Mouse (Mus musculus) MEL (cell line): ENCODE data around the gene Nlrc3. TPM values are rescaled to one million over a fixed set of nuclear protein-coding genes. Genes with fewer than 3 reads are reported as not detected.

Experiments
- MAX ChIP-seq: IDR thresholded peaks from 2 replicates; pipeline ENCODE4 v1.6.1; 2011; ENCODE audit warnings: low read length, improper control_type of control experiment
- MEF2A ChIP-seq: IDR thresholded peaks from 2 replicates; pipeline ENCODE4 v1.6.1; 2014; ENCODE audit warnings: low read depth, mild to moderate bottlenecking, inconsistent platforms, low read length, improper control_type of control experiment; ENCODE audit not compliant: poor library complexity, insufficient replicate concordance, severe bottlenecking; ENCODE audit errors: extremely low read depth
- POLR2A ChIP-seq, 2 experiments: IDR thresholded peaks; 2 replicates each; pipeline ENCODE4 v1.6.1; 2011 to 2012; ENCODE audit warnings: low read length in 2 of 2, mild to moderate bottlenecking in 2 of 2, control low read depth in 1 of 2, improper control_type of control experiment in 1 of 2, low read depth in 1 of 2, moderate library complexity in 1 of 2; ENCODE audit not compliant: control insufficient read depth in 1 of 2, insufficient read depth in 1 of 2, poor library complexity in 1 of 2
- USF1 ChIP-seq: IDR thresholded peaks from 2 replicates; pipeline ENCODE4 v1.6.1; 2014; ENCODE audit warnings: low read depth, mild to moderate bottlenecking, inconsistent platforms, low read length, improper control_type of control experiment, moderate library complexity
- ZC3H11A ChIP-seq: IDR thresholded peaks from 2 replicates; pipeline ENCODE4 v1.6.1; 2012; ENCODE audit warnings: low read depth, mild to moderate bottlenecking, inconsistent platforms, low read length, improper control_type of control experiment
- polyA plus RNA-seq, 2 experiments: library from polyadenylated mRNA; stranded (reverse) in 1 of 2; unstranded in 1 of 2; fragments of >175 nt in 1 of 2; fragments of >200 nt in 1 of 2; gene quantifications; 2 replicates each; pipeline versions ENCODE4 v1.2.1 to v1.2.4; 2012; ENCODE audit warnings: low replicate concordance in 2 of 2, low read depth in 1 of 2; ENCODE audit not compliant: insufficient read length in 2 of 2, insufficient read depth in 1 of 2, missing spikeins in 1 of 2
- total RNA-seq: library from RNA; depleted of rRNA; stranded (reverse); fragments of 300-350 nt; gene quantifications from 2 replicates; pipeline ENCODE4 v1.2.3, GENCODE M21; 2012; rRNA removed

Nlrc3 gene
- total and polyA plus RNA-seq, 3 experiments = 0.46 to 0.77 TPM; not detected in 1

DNA sequence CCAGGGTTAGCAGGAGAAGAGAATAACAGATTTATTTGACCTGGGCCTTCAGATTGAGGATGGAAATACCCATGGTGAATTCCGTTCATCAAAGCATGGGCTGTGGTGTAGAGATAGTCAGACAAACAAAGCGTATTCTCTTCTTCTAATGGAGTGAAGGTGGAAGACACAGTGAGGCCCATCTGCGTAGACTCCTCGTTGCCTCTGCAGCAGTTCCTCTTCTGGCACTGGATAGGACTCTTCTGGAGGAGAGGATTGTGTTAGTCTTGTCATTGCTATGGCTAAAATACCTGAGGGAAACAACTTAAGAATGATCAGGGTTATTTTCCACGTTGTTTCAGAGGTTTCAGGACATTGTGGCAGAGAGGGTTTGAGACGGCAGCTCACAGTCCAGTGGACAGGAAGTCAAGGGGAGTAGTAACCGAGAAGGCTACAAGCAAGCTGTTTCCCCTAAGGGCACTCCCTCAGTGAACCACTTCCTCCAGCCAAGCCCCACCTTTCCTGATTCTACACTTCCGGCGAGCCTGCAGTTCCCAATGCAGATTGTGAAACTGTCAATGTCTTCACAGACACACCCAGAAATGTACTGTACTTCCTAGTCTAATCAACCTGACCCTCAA is 81.1 kb downstream of the Nlrc3 start (continued):
- TF ChIP-seq MEF2A (no peak), ZC3H11A (no peak), USF1 (no peak), MAX (no peak), POLR2A (IDR thresholded peaks at IDR 0.05; ENCODE audit: control insufficient read depth in 1 of 2, insufficient read depth in 1 of 2, low read depth in 1 of 2, low read length in 2 of 2, poor library complexity in 1 of 2) (peak in 1 of 2 experiments; percentile 66; a peak in 2 of 4 replicates)

Other genes starting within 250 kb of the Nlrc3 start
- 13.5 and 18.5 TPM in 2 replicates for gene Zfp263, start 232.5 kb downstream of the Nlrc3 start, total RNA-seq
- gene Zfp263, start 232.5 kb downstream of the Nlrc3 start, polyA plus RNA-seq = 10 to 100 TPM in 1 of 2 experiments, not detected in 1; 17.9 TPM
- gene Olfr15, start 145.8 kb downstream of the Nlrc3 start, total RNA-seq = not detected in 2 replicates
- gene Olfr15, start 145.8 kb downstream of the Nlrc3 start, polyA plus RNA-seq = not detected
- gene Zfp174, start 129.4 kb downstream of the Nlrc3 start, total RNA-seq = 0.39 and 0.46 TPM in 2 replicates
- gene Zfp174, start 129.4 kb downstream of the Nlrc3 start, polyA plus RNA-seq = 10 to 100 TPM in 1 of 2 experiments, under 1 TPM in 1; 0.58 to 24.5 TPM
- 26.9 and 28.0 TPM in 2 replicates for gene Naa60, start 104.3 kb downstream of the Nlrc3 start, total RNA-seq
- gene Naa60, start 104.3 kb downstream of the Nlrc3 start, polyA plus RNA-seq = 10 to 100 TPM in 1 of 2 experiments, not detected in 1; 67.5 TPM
- gene Zfp597, start 92.1 kb downstream of the Nlrc3 start, total RNA-seq = 8.4 and 10.1 TPM in 2 replicates
- gene Zfp597, start 92.1 kb downstream of the Nlrc3 start, polyA plus RNA-seq = 1 to 10 TPM in 1 of 2 experiments, not detected in 1; 6.9 TPM
- 0.52 and 0.62 TPM in 2 replicates for gene Gm20695, start 92.0 kb downstream of the Nlrc3 start, total RNA-seq
- gene Gm20695, start 92.0 kb downstream of the Nlrc3 start, polyA plus RNA-seq = not detected
- 3.5 and 4.2 TPM in 2 replicates for gene 1700037C18Rik, start 67.9 kb downstream of the Nlrc3 start, total RNA-seq
- gene 1700037C18Rik, start 67.9 kb downstream of the Nlrc3 start, polyA plus RNA-seq = 1 to 10 TPM in 1 of 2 experiments, not detected in 1; 7.2 TPM
- 26.3 and 28.9 TPM in 2 replicates for gene Cluap1, start 67.8 kb downstream of the Nlrc3 start, total RNA-seq
- gene Cluap1, start 67.8 kb downstream of the Nlrc3 start, polyA plus RNA-seq = 10 to 100 TPM in 1 of 2 experiments, not detected in 1; 30.7 TPM
- 23.0 and 24.3 TPM in 2 replicates for gene Slx4, start 27.1 kb upstream of the Nlrc3 start, total RNA-seq
- gene Slx4, start 27.1 kb upstream of the Nlrc3 start, polyA plus RNA-seq = 10 to 100 TPM in 1 of 2 experiments, not detected in 1; 35.2 TPM
- 0.42 and 0.81 TPM in 2 replicates for gene Dnase1, start 60.3 kb upstream of the Nlrc3 start, total RNA-seq
- gene Dnase1, start 60.3 kb upstream of the Nlrc3 start, polyA plus RNA-seq = 1 to 10 TPM in 1 of 2 experiments, not detected in 1; 7.7 TPM
- gene Trap1, start 101.2 kb upstream of the Nlrc3 start, total RNA-seq = 120 and 128 TPM in 2 replicates
- 100 to 1,000 TPM; 214 to 299 TPM for gene Trap1, start 101.2 kb upstream of the Nlrc3 start, polyA plus RNA-seq
- 4.7 and 7.3 TPM in 2 replicates for gene Crebbp, start 237.4 kb upstream of the Nlrc3 start, total RNA-seq
- 100 to 1,000 TPM in 1 of 2 experiments, 1 to 10 TPM in 1; 7.0 to 145 TPM for gene Crebbp, start 237.4 kb upstream of the Nlrc3 start, polyA plus RNA-seq